Mouse (Mus musculus) intestine, embryonic 16.5 days (tissue): ENCODE measurements around the gene Lenep. TPM values are rescaled to one million over a fixed set of nuclear protein-coding genes. Genes with fewer than 3 reads are reported as not detected.

ENCODE experiments used
- ATAC-seq: fragments of 200-750 bp; cut with Nextera tagmentation; 2 replicates; pipeline ENCODE4 v1.8.0; 2017; ENCODE audit warnings: moderate TSS enrichment, moderate library complexity
- H3K27ac ChIP-seq: fragments of 300-500 bp; sonication (generic); 2 replicates; pipeline ENCODE4 v1.5.1; 2014; ENCODE audit warnings: mild to moderate bottlenecking, low read length
- H3K27me3 ChIP-seq: fragments of 300-500 bp; sonication (generic); replicated peaks from 2 replicates; pipeline ENCODE4 v1.6.1; 2014; ENCODE audit warnings: low read length, control low read depth, mixed read lengths; ENCODE audit not compliant: control insufficient read depth, insufficient read depth
- H3K36me3 ChIP-seq: fragments of 300-500 bp; sonication (generic); 2 replicates; pipeline ENCODE4 v1.6.1; 2014; ENCODE audit warnings: low read length, control low read depth; ENCODE audit not compliant: control insufficient read depth, insufficient read depth
- H3K4me1 ChIP-seq: fragments of 300-500 bp; sonication (generic); 2 replicates; pipeline ENCODE4 v1.6.1; 2014; ENCODE audit warnings: low read length, control low read depth, mixed read lengths; ENCODE audit not compliant: control insufficient read depth, insufficient read depth
- H3K4me2 ChIP-seq: fragments of 300-500 bp; sonication (generic); 2 replicates; pipeline ENCODE4 v1.6.1; 2014; ENCODE audit warnings: low read depth, low read length, control low read depth
- H3K4me3 ChIP-seq: fragments of 300-500 bp; sonication (generic); 2 replicates; pipeline ENCODE4 v1.5.1; 2014; ENCODE audit warnings: mild to moderate bottlenecking, low read length
- H3K9ac ChIP-seq: fragments of 300-500 bp; sonication (generic); 2 replicates; pipeline ENCODE4 v1.6.1; 2014; ENCODE audit warnings: low read depth, low read length
- H3K9me3 ChIP-seq: fragments of 300-500 bp; sonication (generic); 2 replicates; pipeline ENCODE4 v1.6.1; 2016; ENCODE audit warnings: low read length, control low read depth; ENCODE audit not compliant: control insufficient read depth
- WGBS: fragments of 180-500 bp; shearing (Covaris S2); extraction: QIAGEN DNeasy Blood & Tissue Kit; methylation state at CpG from one replicate; pipeline ENCODE4 v1.1.7; 2014; 5-methylcytosine and 5-hydroxymethylcytosine counted together
- polyA plus RNA-seq: library from polyadenylated mRNA; unstranded; fragments of >200 nt; fragmentation: Nextera tagmentation; extraction: Ambion mirVana; gene quantifications from 2 replicates; pipeline ENCODE4 v1.2.1, GENCODE M21; 2015

Lenep gene
- polyA plus RNA-seq, 1 experiment from 2014 or later, result not detected

- Histone ChIP-seq H3K4me2 (peak within 1 kb of the TSS; percentile 67), H3K4me1 (peaks cover 2% of the 10 kb centered on the region; the same call in 1 of the 2 replicates), H3K9ac (peak within 1 kb of the TSS; percentile 68), H3K9me3 (no peaks in the 10 kb centered on the region), H3K27me3 (no peaks in the 10 kb centered on the region), H3K36me3 (peaks cover 24% of the 10 kb centered on the region), H3K27ac (peak within 1 kb of the TSS; percentile 43), H3K4me3 (peak within 1 kb of the TSS; percentile 62)
- WGBS, result 5% methylated on average over 28 of the region's 28 CpGs
- peak; percentile 99 for ATAC-seq
Observed at GRCm38 (mm10) chr3:89411490-89412393, 9.1 kb upstream of the Lenep start, which contains the start of gene Flad1. Gene Flad1 (minus strand): TSS chr3:89411870.

- ATAC-seq, result no peak
- H3K4me2 ChIP-seq, result peak overlapping the region; percentile 67
- no peaks in the 10 kb centered on the region for H3K4me1 ChIP-seq
- H3K9me3 ChIP-seq, result no peaks in the 10 kb centered on the region
- peak overlapping the region; percentile 68 for H3K9ac ChIP-seq
- 0 out of 2 replicates have a peak overlapping the region, but pooled peaks have one; percentile 43 for H3K27ac ChIP-seq
- no peaks in the 10 kb centered on the region for H3K27me3 ChIP-seq
- 74% methylated on average over 10 of the region's 10 CpGs for WGBS
- H3K36me3 ChIP-seq, result peaks cover 20% of the 10 kb centered on the region
- peak overlapping the region; percentile 62 for H3K4me3 ChIP-seq
Observed at GRCm38 (mm10) chr3:89410864-89411263, 8.3 kb upstream of the Lenep start.

- H3K27me3 ChIP-seq, result no peaks in the 10 kb centered on the region
- 94% methylated on average over 3 of the region's 3 CpGs for WGBS
- H3K9me3 ChIP-seq, result no peaks in the 10 kb centered on the region
- no peak overlapping the region for H3K4me3 ChIP-seq
- H3K9ac ChIP-seq, result no peak overlapping the region
- peaks cover 15% of the 10 kb centered on the region for H3K36me3 ChIP-seq
- no peak for ATAC-seq
- H3K4me2 ChIP-seq, result no peak overlapping the region
- H3K4me1 ChIP-seq, result no peaks in the 10 kb centered on the region
- H3K27ac ChIP-seq, result no peak overlapping the region
Observed at GRCm38 (mm10) chr3:89409701-89410100, 7.1 kb upstream of the Lenep start.

- 64% methylated on average over 16 of the region's 16 CpGs for WGBS
- no peak for ATAC-seq
Observed at GRCm38 (mm10) chr3:89408448-89408847, 5.9 kb upstream of the Lenep start.

GRCm38 (mm10) chr3:89406887-89407286 lies 4.3 kb upstream of the Lenep start:
- no peaks in the 10 kb centered on the region for H3K9me3 ChIP-seq
- peaks cover 17% of the 10 kb centered on the region; the same call in 1 of the 2 replicates for H3K36me3 ChIP-seq
- H3K4me2 ChIP-seq, result no peak overlapping the region
- no peaks in the 10 kb centered on the region for H3K27me3 ChIP-seq
- H3K9ac ChIP-seq, result no peak overlapping the region
- WGBS, result 87% methylated on average over 6 of the region's 6 CpGs
- no peaks in the 10 kb centered on the region for H3K4me1 ChIP-seq
- H3K27ac ChIP-seq, result no peak overlapping the region
- no peak for ATAC-seq
- no peak overlapping the region for H3K4me3 ChIP-seq

More at GRCm38 (mm10) chr3:89408448-89408847, 5.9 kb upstream of the Lenep start:
- H3K4me1 ChIP-seq, result no peaks in the 10 kb centered on the region
- H3K4me2 ChIP-seq, result no peak overlapping the region
- H3K9me3 ChIP-seq, result no peaks in the 10 kb centered on the region
- no peaks in the 10 kb centered on the region for H3K27me3 ChIP-seq
- no peak overlapping the region for H3K4me3 ChIP-seq
- no peak overlapping the region for H3K9ac ChIP-seq
- 0 out of 2 replicates have a peak, but pooled peaks cover 11% of the 10 kb centered on the region for H3K36me3 ChIP-seq
- no peak overlapping the region for H3K27ac ChIP-seq

GRCm38 (mm10) chr3:89401329-89401728 lies 1.3 kb downstream of the Lenep start:
- Histone ChIP-seq H3K36me3 (peaks cover 11% of the 10 kb centered on the region; the same call in 1 of the 2 replicates), H3K4me3 (no peak overlapping the region), H3K9me3 (no peaks in the 10 kb centered on the region), H3K27me3 (no peaks in the 10 kb centered on the region), H3K4me1 (peaks cover 6% of the 10 kb centered on the region), H3K4me2 (no peak overlapping the region), H3K27ac (no peak overlapping the region), H3K9ac (no peak overlapping the region)
- no peak for ATAC-seq
- 87% methylated on average over 7 of the region's 7 CpGs for WGBS

- H3K27me3 ChIP-seq, result no peaks in the 10 kb centered on the region
- H3K9me3 ChIP-seq, result no peaks in the 10 kb centered on the region
- peak overlapping the region; percentile 78 for H3K9ac ChIP-seq
- WGBS, result 2% methylated on average over 4 of the region's 4 CpGs
- H3K4me3 ChIP-seq, result peak overlapping the region; percentile 77
- H3K4me2 ChIP-seq, result peak overlapping the region; percentile 99
- ATAC-seq, result no peak
- no peaks in the 10 kb centered on the region for H3K36me3 ChIP-seq
- H3K4me1 ChIP-seq, result peaks cover 16% of the 10 kb centered on the region
- peak overlapping the region; percentile 97; the same call in 1 of the 2 replicates for H3K27ac ChIP-seq
Observed at GRCm38 (mm10) chr3:89396654-89397005, 6.0 kb downstream of the Lenep start.

- no peak for ATAC-seq
- Histone ChIP-seq H3K9ac (peak overlapping the region; percentile 78), H3K27ac (peak overlapping the region; percentile 97), H3K4me1 (peaks cover 22% of the 10 kb centered on the region), H3K36me3 (no peaks in the 10 kb centered on the region), H3K4me3 (peak overlapping the region; percentile 77), H3K9me3 (no peaks in the 10 kb centered on the region), H3K27me3 (no peaks in the 10 kb centered on the region), H3K4me2 (peak overlapping the region; percentile 99)
- WGBS, result under 1% methylated on average over 40 of the region's 44 CpGs
Observed at GRCm38 (mm10) chr3:89395806-89396653, 6.6 kb downstream of the Lenep start.

- Histone ChIP-seq H3K27me3 (no peaks in the 10 kb centered on the region), H3K4me2 (peak overlapping the region; percentile 99), H3K36me3 (no peaks in the 10 kb centered on the region), H3K27ac (peak overlapping the region; percentile 97), H3K9ac (peak overlapping the region; percentile 78), H3K4me3 (peak overlapping the region; percentile 77), H3K9me3 (no peaks in the 10 kb centered on the region), H3K4me1 (peaks cover 29% of the 10 kb centered on the region)
- WGBS, result 3% methylated on average over 10 of the region's 10 CpGs
- ATAC-seq, result no peak
Observed at GRCm38 (mm10) chr3:89395419-89395805, 7.2 kb downstream of the Lenep start.
